Mouse (Mus musculus): ENCODE measurements at regions not wholly inside any gene's neighbourhood (a gene's known extent, or its start where the extent isn't known, plus 50 kb on each side); places are given as distances from the start of the nearest gene placed in this dataset.

- TF ChIP-seq POLR2A (IDR thresholded peaks at IDR 0.05; ENCODE audit: insufficient read depth, low read depth, low read length) (no peak), EP300 (IDR thresholded peaks at IDR 0.05; ENCODE audit: insufficient read depth, low read depth, low read length) (no peak)
These were observed 86.0 kb downstream of the Cldn1 start for GRCm38 (mm10) chr16:26285627-26286026.

Measured in heart, adult 2 months (tissue).